Comparison of ENCODE assay signal across 14 mouse cellular contexts in the genomic region with DNA sequence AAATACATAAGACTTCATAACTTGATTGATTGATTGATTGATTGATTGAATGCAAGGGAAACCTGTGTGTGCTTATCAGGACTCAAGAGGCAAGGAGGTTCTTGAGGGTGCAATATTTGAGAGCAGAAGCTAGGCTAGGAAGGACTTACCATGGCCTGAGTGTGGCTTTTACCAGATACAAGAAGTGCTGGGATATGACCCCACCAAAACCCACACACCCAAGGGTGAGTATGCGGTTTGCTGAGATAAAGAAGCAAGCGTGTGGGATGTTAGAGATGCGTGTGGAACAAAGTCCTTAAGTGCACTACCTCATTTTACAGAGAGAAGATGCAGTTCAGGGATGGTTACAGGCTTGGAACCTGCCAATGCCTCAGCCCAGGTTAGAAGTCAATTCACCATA. TPM values are rescaled to one million over a fixed set of nuclear protein-coding genes. Genes with fewer than 3 reads are reported as not detected.
"Had no signal": no experiment of that assay in that cellular context is flagged by ENCODE, and none has a peak within 500 bp of the region (broad histone marks: within the 10 kb centered on the region; RNA-seq: fewer than 3 reads in every experiment).

No protein-coding gene starts in this region.

- H3K27ac ChIP-seq: left cerebral cortex, adult 2 months; limb, embryonic 15.5 days; midbrain, embryonic 10.5 days; neural tube, embryonic 15.5 days had no signal

- H3K36me3 ChIP-seq: limb, embryonic 15.5 days; midbrain, embryonic 10.5 days; neural tube, embryonic 15.5 days had no signal

- H3K4me2 ChIP-seq: limb, embryonic 15.5 days; neural tube, embryonic 15.5 days had no signal

- H3K4me3 ChIP-seq: left cerebral cortex, adult 2 months; limb, embryonic 15.5 days; midbrain, embryonic 10.5 days; myocyte; neural tube, embryonic 15.5 days had no signal

- DNase-seq: kidney, adult 2 months; kidney, postnatal 25 days; lung, adult 18-20 months; midbrain, embryonic 14.5 days; right cerebral cortex, adult 18-20 months; right cerebral cortex, postnatal 25 days; thymus, postnatal 25 days had no signal

- H3K27me3 ChIP-seq: limb, embryonic 15.5 days; neural tube, embryonic 15.5 days had no signal

- H3K9ac ChIP-seq: limb, embryonic 15.5 days; neural tube, embryonic 15.5 days had no signal

- H3K4me1 ChIP-seq: limb, embryonic 15.5 days; midbrain, embryonic 10.5 days; neural tube, embryonic 15.5 days had no signal

- H3K9me3 ChIP-seq: limb, embryonic 15.5 days; midbrain, embryonic 10.5 days; neural tube, embryonic 15.5 days had no signal

RNA-seq across cellular contexts. Expression of a gene that starts 41.0 kb away (rescaled TPM):
- polyA plus RNA-seq: limb, embryonic 11.5 days; midbrain, embryonic 10.5 days; neural tube, embryonic 11.5 days had no signal
